8 mouse cellular contexts compared by ENCODE assay signal in genomic region chr2:126593831-126594610, GRCm38 (mm10). TPM values are rescaled to one million over a fixed set of nuclear protein-coding genes. Genes with fewer than 3 reads are reported as not detected.
DNase-seq lines count a peak whose midpoint lies in the region; ATAC-seq lines count a peak whose summit lies in the region.

No protein-coding gene starts in this region.

- H3K9me3 ChIP-seq in limb, embryonic 12.5 days, result no peaks in the 10 kb centered on the region
- no peaks in the 10 kb centered on the region for H3K9me3 ChIP-seq in midbrain, embryonic 14.5 days (ENCODE audit: control insufficient read depth, low read length)

- H3K4me1 ChIP-seq in limb, embryonic 12.5 days (replicated peaks), result no peaks in the 10 kb centered on the region
- H3K4me1 ChIP-seq in midbrain, embryonic 14.5 days (ENCODE audit: control insufficient read depth, insufficient read depth, low read length), result no peaks in the 10 kb centered on the region

- no peaks in the 10 kb centered on the region for H3K36me3 ChIP-seq in limb, embryonic 12.5 days
- H3K36me3 ChIP-seq in midbrain, embryonic 14.5 days (ENCODE audit: control insufficient read depth, insufficient read depth, low read length), result no peaks in the 10 kb centered on the region

- 22% methylated on average over 26 of the region's 26 CpGs for WGBS in limb, embryonic 12.5 days
- 34% methylated on average over 26 of the region's 26 CpGs for WGBS in midbrain, embryonic 14.5 days

- no peak for ATAC-seq in limb, embryonic 12.5 days (ENCODE audit: insufficient number of reproducible peaks, insufficient read depth, low FRiP score, low TSS enrichment, low read depth)
- peak; percentile 60; the same call in 1 of the 2 replicates for ATAC-seq in midbrain, embryonic 14.5 days (ENCODE audit: low FRiP score, low TSS enrichment)

- H3K9ac ChIP-seq in limb, embryonic 12.5 days (replicated peaks), result peak overlapping the region; percentile 47; the same call in 1 of the 2 replicates
- no peak overlapping the region for H3K9ac ChIP-seq in midbrain, embryonic 14.5 days (replicated peaks; ENCODE audit: low read length)

- H3K4me3 ChIP-seq in limb, embryonic 12.5 days (replicated peaks), result peak overlapping the region; percentile 37
- peak overlapping the region; percentile 19; the same call in 1 of the 2 replicates for H3K4me3 ChIP-seq in midbrain, embryonic 14.5 days (replicated peaks; ENCODE audit: low read depth, low read length)

- DNase-seq in left cerebral cortex, adult 18-20 months (ENCODE audit: low spot score in 2 of 2), result peak; percentile 71
- no peak for DNase-seq in left cerebral cortex, adult 11 months (ENCODE audit: low spot score)
- peak; percentile 44 to 58 for DNase-seq in cerebellum, postnatal 4 days (ENCODE audit: low spot score in 2 of 2)
- peak; percentile 74 for DNase-seq in gastrocnemius, postnatal 10 days
- DNase-seq in hindlimb bud, embryonic 11.5 days (ENCODE audit: extremely low spot score, low read depth, low spot score), result peak; percentile 12
- peak; percentile 87 for DNase-seq in midbrain, embryonic 14.5 days
- peak; percentile 40 to 56 for DNase-seq in spleen, postnatal 14 days (ENCODE audit: low spot score in 2 of 2)

- H3K27me3 ChIP-seq in limb, embryonic 12.5 days, result no peaks in the 10 kb centered on the region
- no peaks in the 10 kb centered on the region for H3K27me3 ChIP-seq in midbrain, embryonic 14.5 days (ENCODE audit: control insufficient read depth, insufficient read depth, low read length)

- H3K27ac ChIP-seq in limb, embryonic 12.5 days, result no peak overlapping the region
- H3K27ac ChIP-seq in midbrain, embryonic 14.5 days (replicated peaks; ENCODE audit: low read depth, low read length), result no peak overlapping the region

- peak overlapping the region; percentile 62 for H3K4me2 ChIP-seq in limb, embryonic 12.5 days
- H3K4me2 ChIP-seq in midbrain, embryonic 14.5 days (ENCODE audit: low read length), result peak overlapping the region; percentile 52

RNA-seq across cellular contexts. Expression of gene Hdc, which starts 25.1 kb away (rescaled TPM):
- total RNA-seq in left cerebral cortex, adult 18-20 months (2021), result 1 to 10 TPM in 1 of 2 experiments, under 1 TPM in 1; 0.77 to 1.8 TPM
- 1 to 10 TPM in 1 of 2 experiments, under 1 TPM in 1; 0.85 to 1.5 TPM for total RNA-seq in gastrocnemius, postnatal 10 days (2021)
- polyA plus RNA-seq in limb, embryonic 12.5 days (2016; fragmentation: Nextera tagmentation; extraction: Ambion mirVana), result 1.0 and 1.5 TPM in 2 replicates
- polyA plus RNA-seq in midbrain, embryonic 14.5 days (2014; fragmentation: Nextera tagmentation; extraction: Ambion mirVana), result 0.43 and 0.68 TPM in 2 replicates

RNA-seq across cellular contexts. Expression of gene Slc27a2, which starts 41.8 kb away (rescaled TPM):
- total RNA-seq in left cerebral cortex, adult 18-20 months (2021), result 10 to 100 TPM in 1 of 2 experiments, 1 to 10 TPM in 1; 8.7 to 10.4 TPM
- under 1 TPM in 1 of 2 experiments, not detected in 1; 0.56 TPM for total RNA-seq in gastrocnemius, postnatal 10 days (2021)
- polyA plus RNA-seq in limb, embryonic 12.5 days (2016; fragmentation: Nextera tagmentation; extraction: Ambion mirVana), result 0.53 and 0.67 TPM in 2 replicates
- 9.6 and 10.5 TPM in 2 replicates for polyA plus RNA-seq in midbrain, embryonic 14.5 days (2014; fragmentation: Nextera tagmentation; extraction: Ambion mirVana)

Comparison
In these comparisons a context has a peak if more than half of its experiments do, and no peak if none do; other contexts are left out.
1. RNA of gene Slc27a2, which starts 41.8 kb away (total RNA-seq): 8.7 to 10.4 TPM in left cerebral cortex, adult 18-20 months; 0.56 TPM in gastrocnemius, postnatal 10 days; every median in the first group is over 4 times any median in the second.